Mouse (Mus musculus) effector memory CD4-positive, alpha-beta T cell, adult 5 months (primary cell): Measurements from ENCODE around the gene Lce1i. TPM values are rescaled to one million over a fixed set of nuclear protein-coding genes. Genes with fewer than 3 reads are reported as not detected.

Source experiments
- polyA plus RNA-seq: library from polyadenylated mRNA; unstranded; fragments of 100-300 nt; shearing (Covaris generic); gene quantifications from one replicate; pipeline ENCODE4 v1.2.1, GENCODE M21; 2017

The Lce1i gene
- not detected for polyA plus RNA-seq

GRCm38 (mm10) chr3:92778799-92779198 lies at the start of gene Lce1i:
Gene Lce1i, minus strand, starts transcription at chr3:92778899.

GRCm38 (mm10) chr3:92827108-92827507 lies 48.4 kb upstream of the Lce1i start, which contains the start of gene Kprp:
Gene Kprp, minus strand, starts transcription at chr3:92827247.

GRCm38 (mm10) chr3:92807791-92808190 lies 29.1 kb upstream of the Lce1i start, which contains the start of gene Lce1k:
Gene Lce1k, minus strand, starts transcription at chr3:92807891.

GRCm38 (mm10) chr3:92790414-92790813 lies 11.7 kb upstream of the Lce1i start, which contains the start of gene Lce1j:
Gene Lce1j, minus strand, starts transcription at chr3:92790514.

GRCm38 (mm10) chr3:92764965-92765364 lies 13.7 kb downstream of the Lce1i start, which contains the start of gene Lce1h:
Gene Lce1h, minus strand, starts transcription at chr3:92765065.

GRCm38 (mm10) chr3:92752238-92752637 lies 26.5 kb downstream of the Lce1i start, which contains the start of gene Lce1g:
Gene Lce1g, minus strand, starts transcription at chr3:92752338.

GRCm38 (mm10) chr3:92738996-92739395 lies 39.7 kb downstream of the Lce1i start, which contains the start of gene Gm38119:
Gene Gm38119, minus strand, starts transcription at chr3:92739096.

Other genes starting within 250 kb of the Lce1i start
- not detected for gene 2310046K23Rik, start 244.4 kb downstream of the Lce1i start, polyA plus RNA-seq
- gene Ivl, start 205.2 kb downstream of the Lce1i start, polyA plus RNA-seq, result not detected
- not detected for gene Smcp, start 189.9 kb downstream of the Lce1i start, polyA plus RNA-seq
- gene 2210017I01Rik, start 171.4 kb downstream of the Lce1i start, polyA plus RNA-seq, result not detected
- not detected for gene Lce6a, start 157.2 kb downstream of the Lce1i start, polyA plus RNA-seq
- not detected for gene Lce1a1, start 130.6 kb downstream of the Lce1i start, polyA plus RNA-seq
- not detected for gene Lce1b, start 122.0 kb downstream of the Lce1i start, polyA plus RNA-seq
- not detected for gene Lce1a2, start 108.6 kb downstream of the Lce1i start, polyA plus RNA-seq
- gene Lce1c, start 99.7 kb downstream of the Lce1i start, polyA plus RNA-seq, result not detected
- not detected for gene Lce1d, start 91.7 kb downstream of the Lce1i start, polyA plus RNA-seq
- not detected for gene Lce1e, start 69.8 kb downstream of the Lce1i start, polyA plus RNA-seq
- gene Lce1f, start 58.5 kb downstream of the Lce1i start, polyA plus RNA-seq, result not detected
- gene Gm38119, start 39.8 kb downstream of the Lce1i start, polyA plus RNA-seq, result not detected
- not detected for gene Lce1g, start 26.6 kb downstream of the Lce1i start, polyA plus RNA-seq
- gene Lce1h, start 13.8 kb downstream of the Lce1i start, polyA plus RNA-seq, result not detected
- not detected for gene Lce1j, start 11.6 kb upstream of the Lce1i start, polyA plus RNA-seq
- gene Lce1k, start 29.0 kb upstream of the Lce1i start, polyA plus RNA-seq, result not detected
- gene Kprp, start 48.3 kb upstream of the Lce1i start, polyA plus RNA-seq, result not detected
- not detected for gene Lce1l, start 72.4 kb upstream of the Lce1i start, polyA plus RNA-seq
- not detected for gene 2310050C09Rik, start 91.3 kb upstream of the Lce1i start, polyA plus RNA-seq
- not detected for gene Lce3a, start 147.3 kb upstream of the Lce1i start, polyA plus RNA-seq
- gene Lce3b, start 154.1 kb upstream of the Lce1i start, polyA plus RNA-seq, result not detected
- gene Lce3c, start 165.6 kb upstream of the Lce1i start, polyA plus RNA-seq, result not detected
- gene Lce3d, start 178.5 kb upstream of the Lce1i start, polyA plus RNA-seq, result not detected
- gene Lce3e, start 188.2 kb upstream of the Lce1i start, polyA plus RNA-seq, result not detected
- not detected for gene Lce3f, start 213.3 kb upstream of the Lce1i start, polyA plus RNA-seq
- not detected for gene Crct1, start 236.8 kb upstream of the Lce1i start, polyA plus RNA-seq
- not detected for gene Lce1m, start 240.2 kb upstream of the Lce1i start, polyA plus RNA-seq